Mouse (Mus musculus): ENCODE measurements around the gene Ankrd24.
"Not testable (repeated sequence)": the region's sequence is repeated elsewhere in the genome, so short reads cannot be mapped to it uniquely, and the experiment has no call there.

DNA sequence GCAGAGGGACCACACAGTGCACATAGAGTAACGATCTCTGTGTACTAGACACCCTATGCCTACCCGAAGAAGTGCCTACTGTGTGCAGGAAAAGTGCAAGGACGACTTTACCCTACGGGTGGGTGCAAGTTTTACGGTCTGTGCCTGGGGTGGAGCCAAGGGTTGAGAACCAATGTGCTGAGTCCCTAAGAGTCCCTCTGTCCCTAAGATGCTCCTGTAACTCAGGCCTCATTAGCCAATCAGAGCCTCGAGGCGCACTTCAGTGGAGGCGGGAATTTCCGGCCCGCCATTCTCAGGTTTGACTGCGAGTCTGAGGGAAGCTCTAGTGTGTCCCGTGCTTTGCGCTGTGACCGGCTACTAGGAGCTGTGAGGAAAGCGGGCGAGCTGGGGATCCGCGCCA is 58.8 kb downstream of the Ankrd24 start:
- not testable (repeated sequence) for TF ChIP-seq CTCF (IDR thresholded peaks at IDR 0.05); POLR2A (IDR thresholded peaks at IDR 0.05; ENCODE audit: insufficient read depth, low read depth, low read length); EP300 (IDR thresholded peaks at IDR 0.05; ENCODE audit: insufficient read depth, low read depth, low read length)
